ENCODE assay signal across 8 mouse cellular contexts in the genomic region with DNA sequence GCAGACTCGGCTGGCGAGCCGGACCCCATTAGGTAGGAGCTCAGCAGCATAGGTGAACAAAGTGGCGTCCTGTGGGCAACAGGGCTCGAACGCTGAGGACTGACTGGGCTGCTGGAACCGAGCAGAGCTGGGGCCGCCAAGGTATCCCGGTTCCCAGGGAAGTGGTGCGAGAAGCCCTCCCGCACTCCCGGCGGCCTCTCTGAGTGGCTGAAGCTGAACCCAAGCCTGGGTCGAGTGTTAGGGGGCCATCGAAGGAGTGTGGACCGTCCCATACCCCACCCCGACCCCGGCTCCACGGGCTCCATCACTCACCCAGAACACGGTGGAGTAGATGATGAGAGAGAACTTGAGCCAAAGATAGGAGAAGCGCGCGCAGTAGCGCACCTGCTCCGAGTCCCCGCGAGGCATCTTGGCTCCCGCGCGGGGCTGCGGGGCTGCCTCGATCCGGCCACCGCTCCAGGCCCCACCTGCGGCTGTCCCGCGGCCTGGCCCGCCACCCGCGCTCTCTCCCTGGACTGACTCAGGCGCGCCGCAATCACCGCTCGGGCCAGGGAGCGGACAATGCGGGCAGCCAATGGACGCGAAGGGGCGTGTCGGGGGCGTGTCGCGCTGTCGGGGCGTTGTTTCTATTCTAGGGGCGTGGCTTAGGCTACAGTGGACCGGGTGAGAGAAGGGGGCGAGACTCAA. TPM values are rescaled to one million over a fixed set of nuclear protein-coding genes. Genes with fewer than 3 reads are reported as not detected.
A peak's percentile ranks its signal among the peaks of the same experiment; 100 is the strongest.
DNase-seq lines count a peak whose midpoint lies in the region; ATAC-seq lines count a peak whose summit lies in the region.

A gene (minus strand): TSS at position 544 of the 687 bp plus-strand sequence.

- H3K4me1 ChIP-seq in hindbrain, embryonic 13.5 days (replicated peaks): peaks cover 9% of the 10 kb centered on the region

- under 1% methylated on average over 59 of the region's 59 CpGs for WGBS in hindbrain, embryonic 13.5 days

- peak; percentile 94 for DNase-seq in R1 (ENCODE audit: low read depth, low spot score)
- peak; percentile 96 to 98 for DNase-seq in cerebellum, postnatal 25 days
- peak; percentile 69 to 75 for DNase-seq in frontal cortex, postnatal 25 days (ENCODE audit: low spot score in 2 of 2)
- DNase-seq in layer of hippocampus, postnatal 25 days (ENCODE audit: extremely low spot score in 1 of 2, low spot score in 1 of 2): peak; percentile 74 to 75
- DNase-seq in lung, postnatal 14 days: peak; percentile 96
- peak; percentile 98 for DNase-seq in retina, embryonic 14.5 days (ENCODE audit: low spot score)
- peak; percentile 76 to 79 for DNase-seq in thymus, postnatal 36 days

- peak within 1 kb of the TSS; percentile 75 for H3K9ac ChIP-seq in hindbrain, embryonic 13.5 days

- peak within 1 kb of the TSS; percentile 65 for H3K4me3 ChIP-seq in hindbrain, embryonic 13.5 days

- no peaks in the 10 kb centered on the region for H3K36me3 ChIP-seq in hindbrain, embryonic 13.5 days

- H3K27me3 ChIP-seq in hindbrain, embryonic 13.5 days: peaks cover 19% of the 10 kb centered on the region; the same call in 1 of the 2 replicates

- H3K4me2 ChIP-seq in hindbrain, embryonic 13.5 days: peak within 1 kb of the TSS; percentile 95

- peak; percentile 96 for ATAC-seq in hindbrain, embryonic 13.5 days (ENCODE audit: low FRiP score)

- H3K9me3 ChIP-seq in hindbrain, embryonic 13.5 days: no peaks in the 10 kb centered on the region

- no peak within 1 kb of the TSS for H3K27ac ChIP-seq in hindbrain, embryonic 13.5 days

RNA-seq across cellular contexts. Expression of the gene that starts here (rescaled TPM):
- 20.6 and 22.1 TPM in 2 replicates for polyA plus RNA-seq in hindbrain, embryonic 13.5 days (2015; fragmentation: Nextera tagmentation; extraction: Ambion mirVana)
- 10 to 100 TPM; 20.7 to 21.3 TPM for total RNA-seq in layer of hippocampus, postnatal 25 days (2021)
